Mouse (Mus musculus) heart, postnatal 0 days (tissue): Measurements from ENCODE around the gene Crb1. TPM values are rescaled to one million over a fixed set of nuclear protein-coding genes. Genes with fewer than 3 reads are reported as not detected.

Experiments used
- ATAC-seq: fragments of 200-750 bp; cut with Nextera tagmentation; 2 replicates; pipeline ENCODE4 v1.8.0; 2017; ENCODE audit warnings: low read depth, moderate number of reproducible peaks, moderate library complexity; ENCODE audit not compliant: insufficient read depth
- DNase-seq: peaks from one replicate; pipeline ENCODE4 v3.0.0-alpha.2; 2016; ENCODE audit warnings: low spot score
- H3K27ac ChIP-seq: fragments of 300-500 bp; sonication (generic); 2 replicates; pipeline ENCODE4 v1.5.1; 2014; ENCODE audit warnings: low read depth, mild to moderate bottlenecking
- H3K27me3 ChIP-seq: fragments of 300-500 bp; sonication (generic); 2 replicates; pipeline ENCODE4 v1.6.1; 2014; ENCODE audit warnings: low read length, mixed read lengths; ENCODE audit not compliant: control insufficient read depth, insufficient read depth
- H3K36me3 ChIP-seq: fragments of 300-500 bp; sonication (generic); replicated peaks from 2 replicates; pipeline ENCODE4 v1.6.1; 2014; ENCODE audit warnings: low read length, mixed read lengths; ENCODE audit not compliant: control insufficient read depth, insufficient read depth
- H3K4me1 ChIP-seq: fragments of 300-500 bp; sonication (generic); 2 replicates; pipeline ENCODE4 v1.6.1; 2014; ENCODE audit warnings: antibody characterized with exemption; ENCODE audit not compliant: control insufficient read depth, insufficient read depth
- H3K4me2 ChIP-seq: fragments of 300-500 bp; sonication (generic); 2 replicates; pipeline ENCODE4 v1.6.1; 2014; ENCODE audit warnings: low read depth, mild to moderate bottlenecking, low read length, moderate library complexity
- H3K4me3 ChIP-seq: fragments of 300-500 bp; sonication (generic); 2 replicates; pipeline ENCODE4 v1.5.1; 2014; ENCODE audit warnings: low read depth, low read length
- H3K9ac ChIP-seq: fragments of 300-500 bp; sonication (generic); replicated peaks from 2 replicates; pipeline ENCODE4 v1.6.1; 2014; ENCODE audit warnings: low read depth, low read length, mixed read lengths
- H3K9me3 ChIP-seq: fragments of 300-500 bp; sonication (generic); replicated peaks from 2 replicates; pipeline ENCODE4 v1.6.1; 2016; ENCODE audit warnings: low read length; ENCODE audit not compliant: control insufficient read depth
- CTCF ChIP-seq: IDR thresholded peaks from 2 replicates; pipeline ENCODE4 v1.5.1; 2016; ENCODE audit warnings: antibody characterized with exemption, control low read depth, low read depth
- EP300 ChIP-seq: IDR thresholded peaks from 2 replicates; pipeline ENCODE4 v1.6.1; 2016; ENCODE audit warnings: antibody characterized with exemption, low read depth
- WGBS: fragments of 180-500 bp; shearing (Covaris S2); extraction: QIAGEN DNeasy Blood & Tissue Kit; methylation state at CpG from one replicate; pipeline ENCODE4 v1.1.7; 2014; 5-methylcytosine and 5-hydroxymethylcytosine counted together
- polyA plus RNA-seq: library from polyadenylated mRNA; unstranded; fragments of >200 nt; fragmentation: Nextera tagmentation; extraction: Ambion mirVana; gene quantifications from 2 replicates; pipeline ENCODE4 v1.2.1, GENCODE M21; 2015
- total RNA-seq: library from RNA; depleted of rRNA; stranded (reverse); fragments of >200 nt; gene quantifications from 2 replicates; pipeline ENCODE4 v1.2.3, GENCODE M21; 2014; ENCODE audit warnings: low replicate concordance

Crb1 gene
- total and polyA plus RNA-seq, 2 experiments from 2014 or later: 0.12 to 0.38 TPM

- TF ChIP-seq EP300: no peak
- Histone ChIP-seq H3K27me3 (no peaks in the 10 kb centered on the region), H3K4me2 (no peak overlapping the region), H3K9ac (no peak overlapping the region), H3K27ac (no peak overlapping the region), H3K36me3 (no peaks in the 10 kb centered on the region), H3K4me1 (no peaks in the 10 kb centered on the region), H3K4me3 (no peak overlapping the region), H3K9me3 (no peaks in the 10 kb centered on the region)
- no peak for DNase-seq
- ATAC-seq: no peak
- 38% methylated on average over 1 of the region's 1 CpGs for WGBS
These were observed 113.7 kb downstream of the Crb1 start for GRCm38 (mm10) chr1:139263158-139263557.

DNA sequence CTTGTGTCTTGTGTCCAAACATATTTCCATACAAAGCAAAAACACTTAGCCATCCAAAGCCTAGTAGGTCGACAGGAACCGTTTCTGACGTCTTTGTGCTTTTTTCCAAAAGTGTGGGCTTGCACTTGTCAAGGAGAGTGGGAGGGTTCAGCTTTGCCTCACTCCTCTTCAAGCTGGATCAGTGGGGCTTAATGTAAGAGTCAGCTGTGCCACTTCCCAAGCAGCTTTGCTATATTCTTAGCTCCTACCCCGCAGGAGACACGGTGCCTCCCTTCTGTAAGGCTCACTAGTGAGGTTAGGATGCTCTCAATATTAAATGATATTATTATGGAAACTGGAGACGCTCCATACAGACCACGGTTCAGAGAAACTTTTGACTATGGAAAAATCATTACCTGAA is 121.3 kb downstream of the Crb1 start:
- Histone ChIP-seq H3K36me3 (no peaks in the 10 kb centered on the region), H3K4me2 (no peak overlapping the region), H3K27ac (no peak overlapping the region), H3K4me1 (no peaks in the 10 kb centered on the region), H3K4me3 (no peak overlapping the region), H3K9me3 (no peaks in the 10 kb centered on the region), H3K9ac (no peak overlapping the region), H3K27me3 (no peaks in the 10 kb centered on the region)
- 54% methylated on average over 7 of the region's 7 CpGs for WGBS
- TF ChIP-seq CTCF (no peak), EP300 (no peak)
- DNase-seq: no peak
- ATAC-seq: no peak

DNA sequence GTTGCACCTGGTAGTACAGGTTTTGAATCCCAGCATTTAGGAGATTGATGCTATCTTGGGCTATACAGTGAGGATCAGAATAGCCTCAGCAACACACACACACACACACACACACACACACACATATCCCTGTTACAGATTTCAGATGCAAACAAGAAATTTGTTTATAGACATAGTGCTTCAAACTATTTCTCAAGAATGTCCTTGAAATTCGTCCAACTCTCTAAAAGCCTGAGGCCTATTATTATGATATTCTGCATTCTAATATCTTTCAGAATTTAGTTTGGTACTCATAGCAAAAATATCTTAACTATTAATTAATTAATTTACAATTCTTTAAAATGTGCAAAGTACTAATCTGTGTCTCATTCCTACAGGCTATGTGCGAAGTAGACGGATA is 124.9 kb downstream of the Crb1 start:
- H3K27ac ChIP-seq: no peak overlapping the region
- TF ChIP-seq CTCF: no peak
- no peak for TF ChIP-seq EP300
- DNase-seq (no peak), ATAC-seq (no peak)
- no peak overlapping the region for H3K9ac ChIP-seq
- H3K36me3 ChIP-seq: no peaks in the 10 kb centered on the region
- no peaks in the 10 kb centered on the region; the same call in 1 of the 2 replicates for H3K9me3 ChIP-seq
- 82% methylated on average over 3 of the region's 3 CpGs for WGBS
- no peaks in the 10 kb centered on the region for H3K27me3 ChIP-seq
- no peak overlapping the region for H3K4me3 ChIP-seq
- H3K4me1 ChIP-seq: no peaks in the 10 kb centered on the region
- H3K4me2 ChIP-seq: no peak overlapping the region

- Histone ChIP-seq H3K36me3 (no peaks in the 10 kb centered on the region), H3K4me2 (no peak overlapping the region), H3K27me3 (no peaks in the 10 kb centered on the region), H3K4me3 (no peak overlapping the region), H3K9ac (no peak overlapping the region), H3K9me3 (no peaks in the 10 kb centered on the region; the same call in 1 of the 2 replicates), H3K4me1 (no peaks in the 10 kb centered on the region), H3K27ac (no peak overlapping the region)
- ATAC-seq (no peak), DNase-seq (no peak)
- 72% methylated on average over 6 of the region's 6 CpGs for WGBS
- no peak for TF ChIP-seq EP300
- no peak for TF ChIP-seq CTCF
These were observed 127.7 kb downstream of the Crb1 start for GRCm38 (mm10) chr1:139249159-139249558.

- Histone ChIP-seq H3K27ac (no peak overlapping the region), H3K4me3 (no peak overlapping the region), H3K4me2 (no peak overlapping the region), H3K36me3 (no peaks in the 10 kb centered on the region), H3K9me3 (no peaks in the 10 kb centered on the region; the same call in 1 of the 2 replicates), H3K9ac (no peak overlapping the region), H3K27me3 (no peaks in the 10 kb centered on the region), H3K4me1 (no peaks in the 10 kb centered on the region)
- ATAC-seq (no peak), DNase-seq (no peak)
- no peak for TF ChIP-seq EP300
- no peak for TF ChIP-seq CTCF
- 88% methylated on average over 12 of the region's 12 CpGs for WGBS
These were observed 130.0 kb downstream of the Crb1 start for GRCm38 (mm10) chr1:139246723-139247380.

DNA sequence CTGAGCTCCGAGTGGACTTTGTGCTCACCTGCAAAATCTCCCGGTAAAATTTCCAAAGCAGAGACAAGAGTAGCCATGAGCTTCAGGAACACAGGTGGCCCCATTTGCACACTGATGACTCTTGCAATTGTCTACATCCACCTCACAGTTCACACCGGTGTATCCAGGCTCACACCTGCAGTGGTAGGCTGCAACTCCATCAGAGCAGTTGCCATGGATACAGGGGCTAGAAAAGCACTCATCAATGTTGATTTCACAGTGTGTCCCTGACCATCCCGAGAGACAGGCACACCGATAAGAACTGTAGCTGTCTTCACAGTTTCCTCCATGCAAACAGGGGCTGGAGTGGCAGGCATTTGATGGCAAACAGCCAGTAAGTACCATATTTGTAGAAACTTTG is 140.1 kb downstream of the Crb1 start:
- no peak for DNase-seq
- H3K27ac ChIP-seq: no peak overlapping the region
- no peaks in the 10 kb centered on the region for H3K9me3 ChIP-seq
- WGBS: 61% methylated on average over 5 of the region's 5 CpGs
- ATAC-seq: no peak
- no peaks in the 10 kb centered on the region for H3K27me3 ChIP-seq
- H3K4me2 ChIP-seq: no peak overlapping the region
- no peak overlapping the region for H3K4me3 ChIP-seq
- no peak for TF ChIP-seq CTCF
- TF ChIP-seq EP300: no peak
- no peaks in the 10 kb centered on the region for H3K4me1 ChIP-seq
- H3K9ac ChIP-seq: no peak overlapping the region
- H3K36me3 ChIP-seq: no peaks in the 10 kb centered on the region
